Mouse (Mus musculus) brain, embryonic 14.5 days (tissue): ENCODE results near the gene 1700019D03Rik.

ENCODE experiments used
- CTCF ChIP-seq: fragments of 200-500 bp; IDR thresholded peaks from 2 replicates; pipeline ENCODE4 v1.5.1; 2012; ENCODE audit warnings: inconsistent platforms, mild to moderate bottlenecking, moderate library complexity, borderline replicate concordance; ENCODE audit not compliant: insufficient read depth, insufficient read length; ENCODE audit errors: extremely low read depth
- POLR2A ChIP-seq: fragments of 200-500 bp; IDR thresholded peaks from 2 replicates; pipeline ENCODE4 v1.6.1; 2012; ENCODE audit warnings: mild to moderate bottlenecking, inconsistent platforms, borderline replicate concordance; ENCODE audit not compliant: poor library complexity, insufficient read depth, insufficient read length, severe bottlenecking; ENCODE audit errors: extremely low read depth

GRCm38 (mm10) chr1:52934494-52934893 lies 85.5 kb downstream of the 1700019D03Rik start:
- TF ChIP-seq CTCF, result no peak
- no peak for TF ChIP-seq POLR2A
